Mouse (Mus musculus) heart, embryonic 15.5 days (tissue): ENCODE measurements at regions not wholly inside any gene's neighbourhood (a gene's known extent, or its start where the extent isn't known, plus 50 kb on each side); places are given as distances from the start of the nearest gene placed in this dataset.

ENCODE experiments used
- ATAC-seq: fragments of 200-750 bp; cut with Nextera tagmentation; replicated peaks from 2 replicates; pipeline ENCODE4 v1.8.0; 2017; ENCODE audit warnings: low read depth, moderate TSS enrichment; ENCODE audit not compliant: insufficient number of reproducible peaks, insufficient read depth, low FRiP score
- H3K27ac ChIP-seq: fragments of 300-500 bp; sonication (generic); 2 replicates; pipeline ENCODE4 v1.5.1; 2015; ENCODE audit warnings: mild to moderate bottlenecking, inconsistent platforms
- H3K27me3 ChIP-seq: fragments of 300-500 bp; sonication (generic); 2 replicates; pipeline ENCODE4 v1.6.1; 2015; ENCODE audit warnings: inconsistent platforms
- H3K36me3 ChIP-seq: fragments of 300-500 bp; sonication (generic); 2 replicates; pipeline ENCODE4 v1.6.1; 2015; ENCODE audit warnings: mild to moderate bottlenecking, inconsistent platforms
- H3K4me1 ChIP-seq: fragments of 300-500 bp; sonication (generic); replicated peaks from 2 replicates; pipeline ENCODE4 v1.6.1; 2015; ENCODE audit warnings: inconsistent platforms
- H3K4me2 ChIP-seq: fragments of 300-500 bp; sonication (generic); 2 replicates; pipeline ENCODE4 v1.6.1; 2015; ENCODE audit warnings: inconsistent platforms, mild to moderate bottlenecking, moderate library complexity
- H3K4me3 ChIP-seq: fragments of 300-500 bp; sonication (generic); 2 replicates; pipeline ENCODE4 v1.5.1; 2015; ENCODE audit warnings: mild to moderate bottlenecking, inconsistent platforms
- H3K9ac ChIP-seq: fragments of 300-500 bp; sonication (generic); 2 replicates; pipeline ENCODE4 v1.6.1; 2015; ENCODE audit warnings: mild to moderate bottlenecking, inconsistent platforms
- H3K9me3 ChIP-seq: fragments of 300-500 bp; sonication (generic); replicated peaks from 2 replicates; pipeline ENCODE4 v1.6.1; 2016; ENCODE audit warnings: inconsistent platforms
- WGBS: fragments of 180-500 bp; shearing (Covaris S2); methylation state at CpG from one replicate; pipeline ENCODE4 v1.1.7; 2015; ENCODE audit warnings: mixed read lengths; 5-methylcytosine and 5-hydroxymethylcytosine counted together

GRCm38 (mm10) chr4:149844971-149845370 is 70.9 kb upstream of the Slc25a33 start:
- H3K27me3 ChIP-seq = no peaks in the 10 kb centered on the region
- H3K27ac ChIP-seq = no peak overlapping the region
- ATAC-seq = no peak
- H3K9me3 ChIP-seq = no peaks in the 10 kb centered on the region
- H3K36me3 ChIP-seq = no peaks in the 10 kb centered on the region
- no peak overlapping the region for H3K9ac ChIP-seq
- peaks cover 21% of the 10 kb centered on the region for H3K4me1 ChIP-seq
- no peak overlapping the region for H3K4me3 ChIP-seq
- H3K4me2 ChIP-seq = no peak overlapping the region
- 61% methylated on average over 10 of the region's 10 CpGs for WGBS

DNA sequence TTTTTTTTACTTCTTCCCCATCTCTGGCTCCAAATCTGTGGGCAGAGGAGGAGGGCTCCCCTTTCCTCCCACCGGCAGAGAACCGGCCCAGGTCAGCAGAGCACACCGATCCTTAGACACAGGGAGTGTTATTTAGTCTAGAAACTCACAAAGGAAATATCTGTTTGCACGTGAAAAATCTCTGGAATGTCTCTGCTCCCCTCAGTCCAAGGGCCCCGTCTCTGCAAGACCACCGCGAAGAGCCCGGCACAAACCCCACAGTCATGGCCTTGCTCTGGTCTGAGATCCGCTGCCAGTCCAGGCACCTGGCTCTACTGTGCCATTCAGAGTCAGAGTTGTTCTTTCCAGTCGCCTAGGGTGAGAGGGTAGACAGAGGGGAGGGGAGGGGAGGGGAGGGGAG is 69.7 kb upstream of the Slc25a33 start:
- H3K27ac ChIP-seq = no peak overlapping the region
- 41% methylated on average over 10 of the region's 10 CpGs for WGBS
- ATAC-seq = no peak

GRCm38 (mm10) chr4:149842906-149843305 is 68.8 kb upstream of the Slc25a33 start:
- H3K36me3 ChIP-seq = no peaks in the 10 kb centered on the region
- WGBS = 79% methylated on average over 7 of the region's 7 CpGs
- no peak overlapping the region for H3K9ac ChIP-seq
- H3K27ac ChIP-seq = no peak overlapping the region
- no peak overlapping the region for H3K4me3 ChIP-seq
- no peak overlapping the region for H3K4me2 ChIP-seq
- no peak for ATAC-seq
- H3K9me3 ChIP-seq = no peaks in the 10 kb centered on the region
- H3K27me3 ChIP-seq = no peaks in the 10 kb centered on the region
- H3K4me1 ChIP-seq = peaks cover 21% of the 10 kb centered on the region

More for the DNA sequence above, 69.7 kb upstream of the Slc25a33 start:
- Histone ChIP-seq H3K36me3 (no peaks in the 10 kb centered on the region), H3K27me3 (no peaks in the 10 kb centered on the region), H3K4me3 (no peak overlapping the region), H3K9ac (no peak overlapping the region), H3K4me1 (peaks cover 21% of the 10 kb centered on the region), H3K4me2 (no peak overlapping the region), H3K9me3 (no peaks in the 10 kb centered on the region)

- Histone ChIP-seq H3K4me1 (peaks cover 19% of the 10 kb centered on the region), H3K36me3 (no peaks in the 10 kb centered on the region), H3K27ac (no peak overlapping the region), H3K9me3 (no peaks in the 10 kb centered on the region), H3K27me3 (no peaks in the 10 kb centered on the region), H3K4me3 (no peak overlapping the region), H3K4me2 (no peak overlapping the region), H3K9ac (no peak overlapping the region)
- no peak for ATAC-seq
- 73% methylated on average over 6 of the region's 6 CpGs for WGBS
Observed at GRCm38 (mm10) chr4:149841856-149842255, 67.8 kb upstream of the Slc25a33 start.

DNA sequence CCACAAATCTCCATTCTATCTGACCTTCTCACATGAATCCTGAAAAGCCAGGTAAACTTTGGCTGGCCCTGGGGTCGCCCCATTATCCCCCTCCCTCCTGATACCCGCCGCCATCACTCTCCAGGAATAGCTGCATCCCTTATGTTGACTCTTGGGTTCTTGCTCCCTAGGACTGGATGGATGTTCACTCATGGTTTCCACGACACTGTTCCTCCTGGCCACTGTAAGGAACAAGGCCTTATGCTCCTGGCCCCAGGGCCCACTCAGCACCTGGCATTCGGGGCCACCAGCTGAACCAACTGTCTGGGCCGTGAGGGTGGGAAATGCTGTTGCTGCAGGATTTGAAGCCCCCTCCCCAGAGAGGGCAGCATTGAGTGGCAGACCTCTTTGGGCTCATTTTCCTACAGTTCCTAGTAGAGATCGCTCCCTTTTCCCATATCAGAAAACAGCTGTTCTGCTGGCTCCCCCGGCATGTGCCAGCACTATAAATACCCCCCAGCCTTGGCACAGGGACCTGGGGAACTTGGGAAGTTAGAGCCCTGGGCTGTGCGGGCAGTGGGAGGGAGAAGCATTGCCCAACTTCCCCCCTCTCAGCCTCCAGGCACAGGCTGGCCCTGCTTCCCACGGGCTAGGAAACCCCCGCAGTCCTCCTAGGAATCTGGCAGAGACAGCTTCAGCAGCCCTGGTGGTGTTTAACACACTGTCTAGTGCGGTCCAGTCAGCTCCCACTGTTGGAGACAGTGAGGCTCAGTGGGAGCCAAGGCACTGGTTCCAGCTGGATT is 66.6 kb upstream of the Slc25a33 start:
- ATAC-seq = peak; percentile 84

GRCm38 (mm10) chr4:149838682-149839081 is 64.6 kb upstream of the Slc25a33 start:
- no peak; the same call in 1 of the 2 replicates for ATAC-seq
- no peaks in the 10 kb centered on the region for H3K27me3 ChIP-seq
- WGBS = 6% methylated on average over 3 of the region's 3 CpGs
- H3K36me3 ChIP-seq = no peaks in the 10 kb centered on the region
- H3K4me3 ChIP-seq = no peak overlapping the region
- no peak overlapping the region for H3K4me2 ChIP-seq
- H3K9ac ChIP-seq = no peak overlapping the region
- no peaks in the 10 kb centered on the region for H3K9me3 ChIP-seq
- no peak overlapping the region for H3K27ac ChIP-seq
- peaks cover 13% of the 10 kb centered on the region for H3K4me1 ChIP-seq

More for the DNA sequence above, 66.6 kb upstream of the Slc25a33 start:
- Histone ChIP-seq H3K27me3 (no peaks in the 10 kb centered on the region), H3K27ac (peak overlapping the region; percentile 69), H3K9me3 (no peaks in the 10 kb centered on the region), H3K4me3 (no peak overlapping the region), H3K4me2 (no peak overlapping the region), H3K36me3 (no peaks in the 10 kb centered on the region), H3K4me1 (peaks cover 17% of the 10 kb centered on the region), H3K9ac (no peak overlapping the region)
- WGBS = 53% methylated on average over 12 of the region's 12 CpGs

GRCm38 (mm10) chr4:149834646-149835156 is 60.6 kb upstream of the Slc25a33 start:
- no peak overlapping the region for H3K27ac ChIP-seq
- H3K36me3 ChIP-seq = no peaks in the 10 kb centered on the region
- no peak overlapping the region for H3K4me3 ChIP-seq
- 0 out of 2 replicates have a peak, but pooled peaks cover 4% of the 10 kb centered on the region for H3K4me1 ChIP-seq
- no peak overlapping the region for H3K9ac ChIP-seq
- H3K27me3 ChIP-seq = 0 out of 2 replicates have a peak, but pooled peaks cover 3% of the 10 kb centered on the region
- ATAC-seq = no peak
- H3K4me2 ChIP-seq = no peak overlapping the region
- H3K9me3 ChIP-seq = no peaks in the 10 kb centered on the region
- WGBS = 53% methylated on average over 9 of the region's 9 CpGs

DNA sequence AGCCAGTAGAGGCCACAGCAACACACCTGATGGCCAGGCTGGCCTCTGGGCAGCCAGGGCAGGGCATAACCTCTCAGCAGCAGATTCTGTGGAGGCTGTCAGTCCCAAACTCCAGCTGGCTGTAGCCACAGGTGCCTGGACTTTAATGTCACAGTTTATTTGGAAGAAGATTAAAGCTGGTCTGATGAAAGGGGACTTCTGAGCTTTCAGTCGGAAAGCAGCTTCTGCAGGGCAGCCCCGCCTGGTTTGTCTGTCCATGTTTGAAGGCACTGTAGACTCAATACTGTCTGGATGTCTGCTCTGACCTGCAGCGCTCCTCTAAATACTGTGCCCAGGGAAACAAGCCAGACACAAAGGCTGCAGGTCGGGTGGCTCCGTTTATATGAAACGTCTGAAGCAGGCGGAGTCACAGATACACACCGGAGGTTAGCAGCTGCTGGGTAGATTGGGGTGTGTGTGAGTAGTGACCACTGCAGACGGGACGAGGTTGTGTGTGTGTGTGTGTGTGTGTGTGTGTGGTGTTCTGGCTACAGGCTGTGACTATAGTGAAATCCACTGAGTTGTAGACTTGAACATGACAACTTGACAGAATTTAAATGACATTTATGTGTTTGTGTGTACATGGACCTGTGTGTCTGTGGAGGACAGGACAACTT is 58.5 kb upstream of the Slc25a33 start:
- no peak for ATAC-seq
- H3K4me1 ChIP-seq = 0 out of 2 replicates have a peak, but pooled peaks cover 4% of the 10 kb centered on the region
- WGBS = 42% methylated on average over 10 of the region's 10 CpGs
- H3K27me3 ChIP-seq = 0 out of 2 replicates have a peak, but pooled peaks cover 3% of the 10 kb centered on the region
- H3K9me3 ChIP-seq = no peaks in the 10 kb centered on the region
- H3K27ac ChIP-seq = no peak overlapping the region
- no peak overlapping the region for H3K9ac ChIP-seq
- no peak overlapping the region for H3K4me2 ChIP-seq
- H3K36me3 ChIP-seq = no peaks in the 10 kb centered on the region
- H3K4me3 ChIP-seq = no peak overlapping the region

DNA sequence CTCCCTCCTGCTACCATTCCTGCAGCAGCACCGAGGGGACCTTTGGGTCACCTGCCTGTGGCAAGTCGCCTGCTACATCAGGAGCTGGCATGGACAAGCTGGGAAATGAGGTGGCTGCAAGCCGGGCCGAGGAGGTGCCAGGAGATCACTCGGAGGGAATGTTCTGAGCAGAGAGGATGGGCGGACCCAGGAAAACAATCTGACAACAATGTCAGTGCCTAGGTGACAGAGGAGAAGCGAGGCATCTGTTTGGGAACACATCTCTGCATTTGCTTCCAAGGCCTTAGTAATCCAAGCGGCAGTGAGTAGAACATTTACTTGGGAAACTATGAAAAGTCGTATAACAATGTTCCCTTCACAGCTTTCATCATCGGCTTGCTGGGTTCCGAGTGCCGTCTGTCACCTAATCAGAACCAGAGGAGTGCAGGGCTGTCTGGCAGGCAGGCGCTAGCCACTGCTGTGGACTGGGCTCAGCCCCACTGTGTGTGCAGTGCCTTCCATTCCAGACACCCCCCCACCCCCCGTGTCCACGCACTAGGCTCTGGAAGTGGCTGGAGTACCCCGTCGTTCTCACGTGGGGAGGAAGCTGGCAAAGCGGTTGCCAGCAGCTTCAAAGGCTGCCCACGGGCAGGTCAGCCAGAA is 56.6 kb upstream of the Slc25a33 start:
- 0 out of 2 replicates have a peak, but pooled peaks cover 3% of the 10 kb centered on the region for H3K27me3 ChIP-seq
- H3K4me2 ChIP-seq = no peak overlapping the region
- WGBS = 61% methylated on average over 20 of the region's 20 CpGs
- H3K4me3 ChIP-seq = no peak overlapping the region
- 0 out of 2 replicates have a peak, but pooled peaks cover 4% of the 10 kb centered on the region for H3K4me1 ChIP-seq
- H3K9ac ChIP-seq = no peak overlapping the region
- no peaks in the 10 kb centered on the region for H3K36me3 ChIP-seq
- no peak overlapping the region for H3K27ac ChIP-seq
- no peaks in the 10 kb centered on the region for H3K9me3 ChIP-seq
- ATAC-seq = no peak

DNA sequence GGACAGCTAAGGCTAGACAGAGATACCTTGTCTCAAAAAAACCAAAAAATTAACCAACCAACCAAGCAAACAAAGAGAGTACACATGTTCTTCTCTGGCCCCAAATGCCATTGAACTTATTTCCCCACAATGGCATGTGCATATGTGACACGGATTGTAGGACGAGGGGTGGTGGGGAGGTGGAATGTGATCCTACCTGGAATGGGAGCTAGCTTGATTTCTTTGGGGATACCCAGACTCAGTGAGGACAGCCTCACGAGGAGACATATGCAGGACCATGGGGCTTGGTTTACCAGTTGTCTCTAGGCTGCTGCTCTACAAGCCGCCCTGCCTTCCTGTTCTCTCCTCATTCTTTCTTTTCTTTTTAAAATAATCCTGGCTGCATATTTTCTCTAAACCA is 55.9 kb upstream of the Slc25a33 start:
- no peak overlapping the region for H3K9ac ChIP-seq
- no peak overlapping the region for H3K27ac ChIP-seq
- 0 out of 2 replicates have a peak, but pooled peaks cover 3% of the 10 kb centered on the region for H3K27me3 ChIP-seq
- no peak overlapping the region for H3K4me2 ChIP-seq
- no peaks in the 10 kb centered on the region for H3K36me3 ChIP-seq
- H3K4me3 ChIP-seq = no peak overlapping the region
- 0 out of 2 replicates have a peak, but pooled peaks cover 4% of the 10 kb centered on the region for H3K4me1 ChIP-seq
- no peaks in the 10 kb centered on the region for H3K9me3 ChIP-seq
- ATAC-seq = no peak
- WGBS = 87% methylated on average over 4 of the region's 4 CpGs

GRCm38 (mm10) chr4:149827784-149828183 is 53.7 kb upstream of the Slc25a33 start:
- Histone ChIP-seq H3K9me3 (no peaks in the 10 kb centered on the region), H3K9ac (no peak overlapping the region), H3K27ac (no peak overlapping the region), H3K27me3 (0 out of 2 replicates have a peak, but pooled peaks cover 3% of the 10 kb centered on the region), H3K4me3 (no peak overlapping the region), H3K4me1 (0 out of 2 replicates have a peak, but pooled peaks cover 4% of the 10 kb centered on the region), H3K4me2 (no peak overlapping the region), H3K36me3 (no peaks in the 10 kb centered on the region)
- WGBS = 92% methylated on average over 4 of the region's 4 CpGs
- no peak for ATAC-seq
